Mouse (Mus musculus) c-Kit-positive CD71-positive TER-119-positive erythroid progenitor cells, embryonic 14.5 days (primary cell): ENCODE measurements around the gene Ggct.

Experiments used
- DNase-seq: peaks from one replicate; pipeline ENCODE4 v3.0.0-alpha.2; 2013; ENCODE audit warnings: low spot score

Gene Ggct

DNA sequence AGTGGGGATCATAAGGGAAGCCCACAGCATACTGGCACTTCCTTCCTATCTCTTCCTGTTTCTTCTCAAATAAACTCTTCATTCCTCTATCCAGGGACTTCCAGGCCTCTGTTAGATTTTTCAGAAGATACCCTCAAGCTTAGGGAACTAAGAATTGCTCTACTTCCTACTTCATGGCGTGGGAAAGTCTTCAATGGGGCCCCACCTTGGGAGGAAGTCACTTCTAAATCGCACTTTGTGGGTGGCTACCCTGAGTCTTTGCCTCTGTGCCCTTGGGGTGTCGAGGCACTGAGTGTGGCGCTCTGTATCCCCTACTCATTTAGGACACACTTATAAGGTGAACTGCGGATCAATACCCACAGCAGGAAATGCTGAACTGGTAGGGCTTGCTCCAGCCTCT is 44.1 kb downstream of the Ggct start:
- DNase-seq, result no peak

DNA sequence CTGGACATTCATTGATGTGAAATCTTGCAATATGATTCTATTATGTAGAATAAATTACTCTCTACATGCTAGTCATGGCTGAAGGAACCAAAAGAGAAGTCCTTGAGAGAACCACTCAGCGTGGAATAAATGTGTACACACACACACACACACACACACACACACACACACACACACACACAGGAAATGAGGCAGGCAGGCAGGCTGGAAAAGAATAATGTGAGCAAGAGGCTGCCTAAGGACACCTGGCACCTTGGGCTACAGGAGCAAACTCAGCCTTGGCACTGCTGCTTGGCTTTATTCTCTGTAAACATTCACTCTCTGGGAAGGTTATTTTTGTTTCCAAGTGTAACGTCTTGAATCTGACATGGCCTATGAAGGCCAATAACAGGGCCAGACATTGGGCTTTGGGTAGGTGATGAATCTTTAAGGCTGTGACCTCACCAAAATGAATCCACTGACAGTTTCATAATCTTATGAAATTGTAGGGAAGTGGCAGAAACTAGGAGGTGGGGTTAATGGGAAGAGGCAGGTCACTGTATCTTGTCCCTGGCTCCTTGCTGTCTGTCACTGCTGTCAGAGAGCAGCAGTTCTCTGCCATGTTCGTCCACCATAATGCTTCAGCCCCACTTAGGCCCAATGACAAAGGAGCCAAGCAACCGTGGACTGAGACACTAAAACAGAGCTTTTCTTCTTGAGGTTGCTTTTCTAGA is 46.4 kb downstream of the Ggct start:
- DNase-seq, result no peak

DNA sequence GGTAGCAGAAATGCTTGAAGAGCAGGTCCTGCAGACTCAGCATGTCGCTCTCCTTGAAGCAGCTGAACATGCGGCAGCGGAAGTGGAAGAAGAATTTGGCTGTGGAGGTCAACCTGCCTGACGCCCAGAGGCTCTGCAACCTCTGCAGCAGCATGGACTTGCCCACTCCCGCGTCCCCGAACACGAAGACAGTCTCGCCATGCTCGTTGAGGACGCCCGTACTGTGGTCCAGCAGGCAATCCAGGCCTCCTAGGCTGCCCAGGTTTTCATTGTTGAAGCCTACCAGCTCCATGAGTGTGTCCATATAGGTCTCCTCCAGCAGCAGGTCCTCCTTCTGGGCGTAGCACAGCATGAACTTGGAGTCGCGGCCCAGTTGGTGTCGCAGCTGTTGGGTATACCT is 48.2 kb downstream of the Ggct start:
- no peak for DNase-seq

DNA sequence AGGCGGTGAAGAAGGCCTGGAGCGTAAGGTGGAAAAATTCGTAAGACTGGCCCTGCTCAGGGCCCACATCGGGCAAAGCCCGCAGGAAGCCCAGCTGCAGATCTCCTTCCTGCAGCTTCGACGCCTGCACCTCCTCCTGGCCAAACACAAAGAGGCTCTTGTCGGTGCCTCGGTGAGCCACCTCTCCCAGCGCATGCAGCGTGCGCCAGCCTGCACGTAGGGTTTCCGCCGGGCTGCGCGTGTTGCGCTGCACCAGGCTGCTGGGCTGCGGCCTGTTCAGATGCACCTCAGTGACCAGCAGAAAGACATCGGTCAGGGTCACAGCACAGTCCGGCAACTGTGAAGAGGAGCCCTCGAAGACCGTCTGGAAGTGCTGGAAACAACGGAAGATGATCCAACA is 49.0 kb downstream of the Ggct start:
- DNase-seq, result no peak

DNA sequence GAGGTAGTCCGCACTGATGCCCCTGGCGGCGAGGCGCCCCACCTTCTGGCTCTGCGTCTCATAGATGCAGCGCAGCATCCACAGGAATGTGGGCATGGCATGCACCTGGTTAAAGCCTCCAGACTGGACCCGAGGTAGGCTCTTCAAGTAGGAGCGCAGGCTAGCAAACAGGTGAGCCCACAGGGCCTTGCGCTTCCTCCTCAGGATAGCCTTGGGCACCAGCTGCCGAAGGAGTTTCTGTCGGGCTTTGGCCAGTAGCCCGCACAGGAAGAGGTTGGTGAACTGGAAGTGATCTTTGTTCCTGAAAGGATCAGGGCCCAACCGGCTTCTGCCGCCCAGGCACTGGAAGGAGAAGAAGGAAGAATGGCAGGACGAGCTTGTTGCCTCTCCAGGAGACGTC is 49.5 kb downstream of the Ggct start:
- DNase-seq, result no peak

DNA sequence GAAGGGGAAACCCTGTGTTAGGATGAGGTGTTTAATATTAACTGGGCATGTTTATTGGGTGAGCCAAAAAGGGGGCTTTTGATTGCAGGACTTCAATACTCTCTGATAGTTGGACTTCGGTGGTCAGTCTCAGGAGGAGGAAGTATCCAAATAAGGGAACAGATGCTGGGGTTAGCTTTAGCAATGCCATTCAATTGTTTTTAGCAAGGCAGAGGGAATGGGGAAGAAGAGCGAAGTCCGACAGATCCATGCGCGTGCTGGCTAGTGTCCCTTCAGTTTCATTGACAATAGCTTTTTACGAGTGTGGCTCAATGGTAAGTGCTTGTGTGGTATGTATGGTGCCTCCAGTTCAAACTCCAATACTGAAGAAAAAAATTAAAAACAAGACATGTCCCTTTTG is 51.6 kb downstream of the Ggct start:
- DNase-seq, result no peak

DNA sequence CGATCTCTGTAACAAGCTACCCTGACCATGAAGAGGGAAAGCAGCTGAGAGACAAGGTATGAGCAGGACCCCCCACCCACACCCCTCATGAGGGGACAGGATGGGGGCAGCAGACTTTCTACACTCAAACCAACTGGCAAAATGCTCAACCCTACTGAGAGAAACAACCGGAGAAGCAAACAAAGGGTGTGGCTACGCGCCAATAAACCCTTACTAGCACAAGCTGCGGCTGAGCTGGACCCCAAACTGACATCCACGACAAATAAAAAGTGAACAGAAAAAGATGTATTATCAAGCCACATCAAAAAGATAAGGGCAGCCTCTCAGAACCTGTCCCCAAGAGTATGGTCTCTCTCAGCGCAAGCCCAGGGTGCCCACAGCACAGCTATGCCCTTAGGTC is 52.6 kb downstream of the Ggct start:
- DNase-seq, result no peak

- no peak for DNase-seq
Observed at GRCm38 (mm10) chr6:54939631-54940030, 53.1 kb downstream of the Ggct start.

GRCm38 (mm10) chr6:54936496-54936895 is 56.3 kb downstream of the Ggct start:
- DNase-seq, result no peak

DNA sequence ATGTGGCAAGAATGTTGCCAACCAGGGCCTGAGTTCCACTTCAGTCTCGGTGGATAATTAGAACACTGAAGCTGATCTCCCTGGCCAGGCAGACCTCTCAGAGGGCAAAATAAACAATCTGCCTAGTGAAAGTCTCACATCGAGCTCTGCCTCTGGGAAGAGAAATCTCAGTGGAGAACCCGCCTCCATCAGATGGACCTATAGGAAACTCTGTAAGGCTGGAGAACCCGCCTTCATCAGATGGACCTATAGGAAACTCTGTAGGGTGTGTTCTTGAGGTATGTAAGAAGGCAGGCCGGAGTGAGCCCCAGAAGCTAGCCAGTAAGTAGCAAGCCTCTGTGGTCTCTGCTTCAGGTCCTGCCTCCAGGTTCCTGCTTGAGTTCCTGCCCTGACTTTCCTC is 57.8 kb downstream of the Ggct start:
- DNase-seq, result no peak

GRCm38 (mm10) chr6:54934313-54934712 is 58.4 kb downstream of the Ggct start:
- DNase-seq, result no peak

DNA sequence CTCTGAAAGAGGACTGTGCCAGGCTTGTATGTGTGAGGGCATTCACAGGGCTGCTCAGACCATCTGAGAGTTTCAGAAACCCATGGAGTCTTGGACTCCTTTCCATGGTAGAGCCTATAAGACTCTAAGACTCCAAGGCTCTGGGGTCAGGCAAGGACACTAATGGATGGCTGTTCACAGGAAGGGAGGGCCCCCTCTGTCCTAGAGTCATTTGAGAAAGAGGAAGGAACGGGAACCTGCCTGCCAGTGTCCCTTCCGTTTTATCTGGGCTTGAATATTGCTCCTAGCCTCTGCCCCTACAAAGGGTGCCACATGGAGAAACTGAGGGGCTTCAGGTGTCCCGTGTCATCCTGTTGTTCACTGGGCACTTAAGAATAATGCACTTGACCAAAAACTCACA is 58.9 kb downstream of the Ggct start:
- no peak for DNase-seq

GRCm38 (mm10) chr6:54933216-54933615 is 59.5 kb downstream of the Ggct start:
- no peak for DNase-seq
